Mouse (Mus musculus): ENCODE measurements around the gene Nom1.

GRCm38 (mm10) chr5:29469501-29469900 is 35.0 kb downstream of the Nom1 start:
- TF ChIP-seq CTCF (IDR thresholded peaks at IDR 0.05; ENCODE audit: insufficient read depth, low read length) (no peak), POLR2A (IDR thresholded peaks at IDR 0.05; ENCODE audit: borderline replicate concordance, extremely low read depth, low read depth, low read length) (no peak)

Measured in lung, adult 2 months (tissue).